Mouse (Mus musculus) frontal cortex, postnatal 36 days (tissue): ENCODE results near the gene Nebl.
A peak's percentile ranks its signal among the peaks of the same experiment; 100 is the strongest.

Experiments
- DNase-seq, 2 experiments: peaks; one replicate each; pipeline ENCODE4 v3.0.0; 2022; ENCODE audit warnings: low spot score in 2 of 2

Gene Nebl

DNA sequence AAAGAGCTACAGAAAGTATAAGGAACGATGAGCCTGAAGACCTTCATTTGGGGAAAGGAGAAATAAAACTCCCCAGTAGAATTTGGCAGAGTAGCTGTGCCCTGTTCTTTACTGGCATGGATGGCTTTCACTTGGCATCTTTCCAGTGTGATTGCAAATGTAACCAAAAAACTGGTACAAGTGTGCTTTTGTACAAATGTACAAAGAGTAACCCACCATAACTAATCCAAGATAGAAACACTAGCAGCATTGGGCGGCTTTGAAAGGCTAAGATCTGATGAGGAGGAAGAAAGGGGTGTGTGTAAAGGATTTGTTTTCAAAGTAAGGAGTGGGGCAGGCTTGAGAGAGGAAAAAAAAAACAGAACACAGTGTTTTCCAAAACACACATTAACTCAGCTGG, 21.2 kb downstream of the Nebl start:
- no peak for DNase-seq

DNA sequence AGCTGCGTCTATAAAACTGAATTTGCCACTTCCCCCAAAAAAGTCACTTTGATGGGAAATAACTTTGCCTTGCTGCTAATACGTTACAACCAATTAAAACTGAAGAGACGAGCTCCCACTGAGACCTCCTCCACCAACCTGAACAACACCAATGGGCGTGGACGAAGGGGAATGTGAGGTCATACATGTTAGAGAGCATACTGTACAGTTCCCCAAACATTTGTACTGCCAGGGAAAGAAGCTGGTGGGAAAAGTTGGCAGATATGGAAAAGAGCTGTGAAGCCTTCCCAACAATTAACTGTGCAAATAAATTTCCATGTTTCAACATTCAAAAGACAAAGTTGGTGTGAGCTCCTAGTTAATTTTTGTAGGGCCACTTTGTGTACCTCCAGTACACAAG, 25.3 kb downstream of the Nebl start:
- no peak for DNase-seq

DNA sequence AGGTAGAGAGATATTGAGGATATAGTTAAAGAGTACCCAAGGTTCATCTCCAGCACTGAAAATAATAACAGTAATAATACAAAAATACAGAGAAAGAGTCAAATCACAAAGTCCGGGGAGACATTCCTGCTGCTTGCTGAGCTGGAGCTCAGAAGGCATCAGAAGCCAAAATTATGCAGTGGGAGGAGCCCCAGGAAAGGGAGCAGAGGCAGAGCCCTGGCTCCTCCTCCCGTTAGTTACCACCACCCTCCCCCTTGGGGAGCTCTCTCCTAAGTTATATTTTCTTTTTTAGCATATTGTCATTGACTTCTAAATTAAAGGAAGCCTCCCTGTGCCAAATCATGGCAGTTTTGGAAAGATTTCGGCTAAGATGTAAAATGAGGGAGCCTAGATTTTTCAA, 25.8 kb downstream of the Nebl start:
- no peak for DNase-seq

DNA sequence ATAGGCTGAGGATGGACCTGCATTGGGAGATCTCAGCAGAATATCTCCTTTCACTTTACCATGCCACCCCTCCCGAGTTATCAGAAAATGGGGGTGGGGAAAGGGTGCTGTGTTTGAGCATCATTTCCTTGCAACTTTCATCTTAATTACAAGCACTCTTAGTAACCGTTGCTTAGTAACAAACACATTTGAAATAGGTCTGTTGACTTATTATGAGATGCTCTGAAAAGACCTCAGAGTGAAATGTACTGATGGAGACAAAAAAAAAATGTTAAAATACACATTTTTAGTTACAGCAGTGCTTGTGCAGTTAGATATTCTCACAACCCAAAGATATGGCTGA, 28.1 kb downstream of the Nebl start:
- no peak for DNase-seq

DNA sequence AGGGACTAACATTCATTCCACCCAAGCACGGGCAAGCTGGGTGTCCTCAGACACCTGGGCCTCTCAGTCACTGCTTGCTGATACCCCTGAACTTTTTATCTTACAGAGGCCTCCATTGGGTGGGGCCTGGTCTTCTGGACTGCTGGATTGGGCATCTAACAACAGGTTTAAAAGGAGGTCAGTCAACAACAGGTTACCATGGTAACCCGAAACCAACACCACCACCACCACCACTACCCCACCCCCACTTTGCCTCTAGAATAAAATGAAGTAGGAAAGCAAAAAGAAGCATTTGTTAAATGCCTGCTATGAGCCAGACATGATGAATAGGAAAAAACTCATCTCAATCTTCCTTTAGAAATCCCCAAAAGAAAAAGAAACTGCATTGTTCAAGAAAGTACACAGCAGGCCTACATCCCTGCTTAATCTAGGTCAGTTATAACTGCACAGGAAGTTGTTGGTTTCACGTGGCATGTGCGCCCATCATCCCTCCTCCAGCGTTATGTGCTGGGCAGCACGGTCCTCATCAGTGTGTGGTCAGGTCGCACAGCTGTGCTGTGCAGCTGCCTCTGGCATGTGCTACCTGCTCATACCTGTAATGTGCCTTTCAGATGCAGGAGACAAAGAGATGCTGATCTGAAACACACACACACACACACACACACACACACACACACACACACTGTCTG, 28.6 kb downstream of the Nebl start:
- no peak for DNase-seq

DNA sequence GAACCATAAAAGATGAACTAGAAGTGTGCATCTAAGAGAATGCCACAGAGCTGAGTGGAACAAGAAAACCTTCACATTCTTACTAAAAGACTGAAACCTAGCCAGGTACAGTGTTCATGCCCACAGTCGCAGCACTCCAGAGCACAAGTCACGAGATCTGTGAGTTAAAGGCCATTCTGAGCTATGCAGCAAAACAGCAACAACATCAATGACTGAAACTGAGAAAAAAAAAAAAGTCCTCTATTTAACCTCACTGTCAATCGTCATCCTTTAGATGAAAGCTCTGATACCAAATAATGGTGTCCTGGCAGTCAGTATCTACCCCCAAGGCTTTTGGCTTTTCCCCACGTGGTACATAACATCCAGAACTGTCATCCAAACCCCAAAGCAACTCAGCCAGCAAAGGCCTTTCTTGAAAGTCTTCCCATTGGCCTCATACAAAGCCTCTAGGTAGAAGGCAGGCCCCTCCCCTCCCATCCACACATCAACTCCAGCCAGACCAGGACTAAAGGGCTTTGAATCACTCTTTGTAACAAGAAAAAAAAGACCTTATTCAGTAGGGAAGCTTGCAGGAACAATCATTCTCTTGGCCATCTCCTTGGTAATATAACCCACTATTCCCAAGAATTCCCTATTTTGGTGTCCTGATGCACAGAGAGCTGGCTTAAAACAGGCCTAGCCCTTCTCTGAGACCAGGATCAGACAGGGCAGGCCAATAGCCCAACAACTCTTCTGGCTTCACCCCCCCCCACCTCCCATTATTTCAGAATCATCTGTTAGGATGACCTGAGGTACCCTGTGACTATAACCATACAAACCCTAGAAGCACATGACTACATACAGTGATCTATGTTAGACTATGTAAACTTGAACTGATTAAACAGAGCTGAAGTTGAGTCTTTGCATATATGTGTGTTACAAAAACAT, 32.8 kb downstream of the Nebl start:
- DNase-seq: no peak

DNA sequence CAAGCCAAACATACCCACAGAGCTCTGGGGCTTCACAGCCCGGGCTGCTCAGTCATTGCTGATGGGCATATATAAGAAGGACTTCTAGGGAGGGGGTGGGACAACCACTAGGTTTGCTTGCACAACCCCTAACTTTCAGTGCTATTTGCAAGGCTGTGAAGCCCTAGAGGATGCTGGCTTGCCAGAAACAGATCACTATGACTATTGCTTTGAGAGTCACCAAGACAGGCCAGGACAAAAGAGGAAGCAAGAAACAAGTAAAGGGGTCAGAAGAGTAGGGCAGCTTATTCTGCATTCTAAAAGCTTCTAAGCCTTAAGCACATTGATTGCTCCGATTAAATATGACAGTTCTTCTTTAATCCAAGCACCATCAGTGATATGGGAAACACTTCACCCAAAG, 38.3 kb downstream of the Nebl start:
- no peak for DNase-seq

DNA sequence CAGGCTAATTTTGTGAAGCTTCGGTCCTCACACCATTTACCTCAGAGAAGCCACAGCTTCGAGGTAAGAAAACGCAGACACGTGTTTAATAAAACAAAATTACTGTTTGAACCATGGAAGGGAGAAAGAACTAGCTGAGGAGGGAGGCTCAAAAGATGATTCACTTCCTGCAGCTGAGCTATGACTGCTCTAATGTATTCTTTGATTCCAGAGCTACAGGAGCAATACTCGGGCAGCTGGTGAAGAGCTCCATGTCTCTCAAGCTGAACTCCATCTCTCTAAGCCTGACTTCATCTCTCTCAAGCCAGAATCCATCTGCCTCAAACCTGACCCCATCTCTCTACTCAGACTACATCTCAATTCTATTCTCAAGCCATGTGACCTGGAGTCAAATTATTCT, 41.0 kb downstream of the Nebl start:
- no peak for DNase-seq

DNA sequence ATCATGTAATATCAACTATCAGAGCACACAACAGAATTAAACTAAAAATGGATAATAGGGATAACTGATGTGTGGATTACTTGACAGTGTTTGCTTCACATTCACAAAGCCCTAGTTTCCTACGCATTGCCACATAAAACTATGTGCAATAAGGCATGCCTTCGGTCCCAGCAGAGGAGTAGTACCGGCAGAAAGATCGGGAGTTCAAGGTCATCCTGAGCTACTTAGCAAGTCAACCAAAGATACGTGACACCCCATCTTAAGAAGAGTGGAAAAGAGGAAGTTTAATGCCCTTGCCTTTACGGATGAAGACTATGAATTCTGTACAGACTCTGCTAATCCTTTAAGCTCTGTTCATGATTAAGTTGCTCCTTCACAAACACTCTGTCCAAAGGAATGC, 44.1 kb downstream of the Nebl start:
- no peak for DNase-seq

DNA sequence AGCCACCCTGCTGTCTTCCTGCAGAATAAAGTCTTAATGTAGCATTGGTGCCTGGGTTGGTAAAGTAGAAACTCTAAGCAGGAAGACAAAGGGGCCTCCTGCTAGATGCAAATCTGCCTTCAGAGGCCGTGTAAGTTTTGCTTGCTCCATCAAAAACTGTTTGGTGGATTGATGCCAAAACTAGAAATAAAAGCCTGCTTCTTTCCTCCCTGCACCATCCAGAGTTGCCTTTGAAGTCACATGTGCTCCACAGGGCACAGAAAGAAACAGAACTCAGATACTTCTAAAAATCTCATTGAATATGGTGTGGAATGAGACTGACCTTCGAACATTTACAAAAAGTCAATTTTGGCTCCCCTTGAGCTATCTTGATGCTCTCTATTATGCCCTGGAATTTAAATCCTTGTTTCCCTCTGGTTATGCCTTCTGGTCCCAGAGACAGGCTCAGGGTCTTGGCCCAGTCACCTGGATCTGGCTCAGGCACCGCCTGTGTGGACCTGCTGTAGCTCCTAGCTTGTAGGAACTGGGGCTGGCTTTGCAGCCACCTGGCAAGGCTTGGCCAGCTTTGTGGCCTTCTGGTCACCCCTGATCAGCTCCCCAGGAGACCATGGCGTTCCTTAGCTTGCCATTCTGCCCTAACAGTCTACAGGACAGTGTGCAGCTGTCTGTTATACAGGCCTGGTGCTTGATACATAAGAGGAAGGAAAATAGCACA, 47.8 kb downstream of the Nebl start:
- DNase-seq: no peak

DNA sequence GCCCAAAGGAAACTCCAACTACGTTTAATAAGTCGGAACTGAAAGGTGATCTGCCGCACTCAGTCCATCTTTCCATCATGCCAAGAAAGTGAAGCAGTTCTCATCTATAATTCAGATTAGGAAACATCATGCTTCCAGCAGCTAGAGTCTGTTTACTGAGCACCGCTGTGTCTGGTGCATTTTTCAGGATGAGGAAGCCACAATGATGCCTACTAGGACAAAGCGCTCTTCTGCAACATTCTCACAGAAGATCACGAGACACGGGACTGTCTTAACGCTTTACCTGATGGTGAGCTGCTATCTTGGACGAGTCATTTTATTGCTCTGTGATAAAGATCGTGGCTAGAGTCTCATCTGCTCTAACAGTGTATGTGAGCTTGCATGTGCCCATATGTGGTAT, 59.1 kb downstream of the Nebl start:
- DNase-seq: no peak

DNA sequence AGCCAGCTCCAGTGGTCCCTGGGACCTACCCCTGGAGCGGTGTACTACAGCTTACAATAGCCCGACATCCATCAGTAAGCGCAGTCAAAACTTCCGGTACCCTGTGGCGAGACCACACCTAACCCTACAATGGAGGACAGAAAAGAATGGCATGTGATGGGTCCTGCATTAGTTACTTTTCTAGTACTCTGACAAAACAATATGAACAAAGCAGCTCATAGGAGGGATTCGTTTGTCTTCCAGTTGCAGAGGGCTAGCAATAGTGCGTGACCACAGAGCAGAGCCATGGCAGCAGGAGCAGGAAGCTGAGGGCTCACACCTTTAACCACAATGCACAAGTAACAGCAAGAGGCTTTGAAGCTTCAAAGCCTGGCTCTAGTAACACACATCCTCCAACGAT, 59.7 kb downstream of the Nebl start:
- DNase-seq: no peak

DNA sequence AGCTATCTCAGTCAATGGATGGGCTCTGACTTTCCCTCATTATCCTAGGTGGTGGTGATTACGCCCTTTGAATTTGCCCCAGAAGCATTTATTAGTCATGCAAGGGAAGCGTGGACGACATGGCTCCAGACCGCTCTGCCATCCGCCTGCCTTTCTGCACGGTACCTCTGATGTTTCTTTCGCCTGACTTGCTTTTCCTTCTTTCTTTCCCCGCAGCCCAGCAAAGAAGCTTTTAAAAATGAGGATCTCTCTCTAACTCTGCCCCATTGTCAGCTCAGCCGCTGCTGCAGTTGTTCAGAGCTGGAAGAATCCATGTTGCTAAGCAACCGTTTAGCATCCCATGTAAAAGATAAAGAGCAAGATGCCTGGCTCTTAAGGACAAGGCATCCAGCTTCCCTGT, 61.3 kb downstream of the Nebl start:
- DNase-seq: peak; percentile 39 to 47

DNA sequence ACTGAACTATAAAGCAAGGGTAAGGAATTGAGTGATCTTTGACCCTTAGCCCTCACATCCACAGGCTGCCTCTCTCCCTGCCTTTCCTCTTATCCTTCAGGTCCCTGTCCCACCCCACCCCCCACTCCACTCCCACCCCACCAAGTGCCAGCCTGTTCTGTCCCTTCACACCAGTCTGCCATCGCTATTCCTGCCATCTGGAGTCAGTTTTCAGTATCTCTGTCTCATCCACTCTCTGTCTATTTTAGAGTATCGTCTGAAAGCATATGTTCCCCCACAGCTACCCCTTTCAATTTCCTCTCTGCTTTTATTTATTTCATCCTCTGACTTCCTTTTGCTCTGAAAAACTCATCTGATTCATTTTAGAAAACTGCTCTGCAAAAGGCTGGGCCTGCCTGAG, 62.3 kb downstream of the Nebl start:
- DNase-seq: peak in 1 of 2 experiments; percentile 26

DNA sequence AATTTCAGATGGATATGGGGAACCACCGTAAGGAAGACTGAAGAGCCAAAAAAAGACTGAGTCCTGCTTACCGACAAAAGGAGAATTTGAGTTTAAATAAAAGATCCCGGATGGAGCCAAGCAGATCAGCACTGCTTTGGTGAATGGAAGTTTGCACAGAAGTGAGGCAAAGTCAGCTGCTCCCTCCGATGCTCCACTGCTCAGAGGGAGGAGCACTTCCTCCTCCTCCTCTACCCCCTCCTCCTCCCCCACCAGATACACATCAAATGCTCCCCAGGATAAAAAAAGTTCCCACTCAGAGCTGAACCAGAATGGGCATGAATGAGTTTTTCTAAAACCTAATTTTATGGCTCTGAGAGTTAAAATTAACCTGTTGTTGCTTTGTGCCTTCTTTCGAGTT, 73.1 kb downstream of the Nebl start:
- DNase-seq: no peak

DNA sequence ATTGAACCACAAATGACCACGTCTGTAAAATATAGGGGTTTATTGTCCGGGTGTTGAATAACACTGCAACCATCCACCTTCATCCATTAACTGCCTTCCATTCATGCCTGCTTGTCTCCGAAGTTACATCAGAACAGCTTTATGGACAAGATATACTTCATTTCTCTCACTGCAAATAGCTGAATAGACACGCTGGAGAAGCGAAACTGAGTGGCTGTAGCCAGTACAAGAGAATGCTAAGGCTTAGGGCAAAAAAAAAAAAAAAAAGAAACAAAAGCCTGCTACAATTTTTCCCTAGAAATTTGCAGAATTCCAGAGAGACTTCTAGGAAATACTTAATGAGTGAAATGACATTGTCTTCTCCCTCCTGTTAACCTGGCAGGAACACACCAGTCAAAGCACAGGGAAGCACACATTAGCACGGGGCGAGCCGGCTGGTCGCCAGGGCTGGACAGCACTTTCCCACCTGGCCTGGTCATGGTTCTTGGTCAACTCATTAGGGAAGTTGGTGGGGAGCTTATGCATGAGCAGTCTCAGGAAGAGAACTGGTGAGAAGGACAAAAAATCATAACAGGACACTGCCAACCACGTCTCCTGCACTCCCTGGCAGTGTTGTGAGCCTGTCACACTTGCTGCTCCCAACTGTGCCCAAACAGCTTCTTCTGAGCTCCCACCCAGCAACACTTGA, 81.0 kb downstream of the Nebl start:
- DNase-seq: no peak

DNA sequence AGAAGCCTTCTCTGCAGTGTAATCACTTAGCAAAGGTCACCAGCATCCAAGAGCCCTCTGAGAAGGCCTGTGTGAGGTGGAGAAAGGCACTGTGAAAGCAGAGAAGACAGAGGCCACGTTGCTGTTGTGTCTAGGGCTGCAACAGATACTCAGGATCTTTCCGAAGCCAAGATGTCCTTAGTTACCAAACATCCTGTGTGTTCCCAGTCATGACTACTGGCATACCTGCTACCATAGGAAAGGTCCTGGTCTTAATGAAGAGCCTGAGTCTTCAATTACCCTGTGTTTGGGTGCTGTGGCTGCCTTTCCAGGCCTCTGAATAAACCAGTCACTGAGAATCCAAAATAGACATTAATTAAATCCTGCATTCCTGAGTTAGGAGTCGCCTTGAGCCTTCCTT, 81.5 kb downstream of the Nebl start:
- no peak for DNase-seq

DNA sequence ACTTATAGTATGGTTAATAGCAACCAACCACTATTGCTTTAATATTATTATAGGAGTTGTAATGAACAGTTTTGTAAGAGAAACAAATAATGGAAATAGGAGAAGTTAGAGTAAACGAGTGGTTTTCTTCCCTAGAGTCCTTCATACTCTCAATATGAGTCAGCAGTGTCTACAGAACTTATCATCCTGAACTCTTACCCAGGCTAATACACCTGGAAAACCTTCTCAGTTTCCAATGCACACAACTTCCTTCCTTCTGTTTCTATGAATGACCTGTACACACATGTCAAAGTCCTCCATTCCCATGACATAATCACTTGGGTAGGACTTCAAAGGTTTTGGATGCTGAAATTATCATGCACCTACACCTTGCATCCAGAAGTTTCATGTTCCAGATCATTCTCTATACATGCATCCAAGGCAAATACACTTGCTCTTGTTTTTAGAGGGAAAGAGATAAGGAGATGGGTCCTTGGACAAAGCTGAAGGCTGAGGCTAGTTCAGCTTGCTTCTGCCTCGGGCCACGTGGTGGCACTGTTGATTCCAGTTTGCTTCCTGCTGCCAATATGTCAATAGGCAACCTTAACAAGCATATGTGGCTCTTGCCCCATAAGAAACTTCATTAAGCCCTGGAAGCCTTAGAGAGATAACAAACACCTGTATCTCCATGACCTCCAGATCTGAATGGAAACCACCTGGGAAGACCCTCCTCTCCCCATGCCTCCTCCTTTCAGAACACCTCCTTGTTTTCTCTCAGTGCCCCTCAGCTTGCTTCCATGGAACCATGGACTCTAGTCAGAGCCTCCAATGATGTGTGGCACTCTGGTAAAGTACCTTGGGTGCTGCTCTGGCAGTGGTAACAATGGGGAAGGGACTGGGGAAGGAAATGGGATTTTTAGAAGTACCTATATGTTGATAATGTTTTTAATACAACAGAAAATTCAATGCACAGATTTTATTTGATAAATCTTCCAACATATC, 86.7 kb downstream of the Nebl start:
- peak; percentile 53 to 76 for DNase-seq

DNA sequence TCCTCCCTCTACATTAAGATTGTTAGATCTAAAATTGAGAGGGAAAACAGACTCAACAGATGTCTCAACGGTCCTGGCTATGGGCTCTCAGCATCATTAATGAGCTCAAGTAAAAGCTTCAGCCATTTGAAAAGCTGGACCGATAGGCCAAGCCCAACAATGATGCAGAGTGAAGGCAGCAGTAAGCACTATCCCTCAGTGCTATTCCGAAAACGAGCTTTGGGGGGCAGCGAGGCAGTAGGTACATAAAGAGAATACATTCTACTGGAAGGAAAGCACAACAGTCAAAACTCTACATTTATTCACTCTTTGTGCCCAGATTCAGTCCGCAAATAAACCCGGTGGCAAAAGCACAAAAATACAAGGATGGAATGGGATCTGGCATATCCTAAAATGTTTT, 87.4 kb downstream of the Nebl start:
- DNase-seq: no peak

DNA sequence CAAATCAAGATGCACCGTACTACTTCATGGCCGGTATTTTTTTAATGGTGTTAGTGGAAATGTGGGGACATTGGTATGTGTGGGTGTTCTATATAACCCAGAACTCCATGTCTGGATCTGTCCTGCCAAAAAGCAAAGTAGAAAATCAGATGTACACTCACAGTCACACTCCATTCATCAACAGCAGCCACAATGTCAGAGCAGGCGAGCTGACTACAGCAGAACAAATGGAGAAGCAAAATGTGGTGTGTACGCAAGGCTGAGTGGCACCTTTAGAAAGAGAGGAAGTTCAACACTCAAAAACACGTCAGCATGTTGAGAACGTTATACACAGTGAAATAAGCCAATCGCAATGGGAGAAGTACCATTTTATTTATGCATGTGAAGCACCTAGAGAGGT, 88.5 kb downstream of the Nebl start:
- no peak for DNase-seq

DNA sequence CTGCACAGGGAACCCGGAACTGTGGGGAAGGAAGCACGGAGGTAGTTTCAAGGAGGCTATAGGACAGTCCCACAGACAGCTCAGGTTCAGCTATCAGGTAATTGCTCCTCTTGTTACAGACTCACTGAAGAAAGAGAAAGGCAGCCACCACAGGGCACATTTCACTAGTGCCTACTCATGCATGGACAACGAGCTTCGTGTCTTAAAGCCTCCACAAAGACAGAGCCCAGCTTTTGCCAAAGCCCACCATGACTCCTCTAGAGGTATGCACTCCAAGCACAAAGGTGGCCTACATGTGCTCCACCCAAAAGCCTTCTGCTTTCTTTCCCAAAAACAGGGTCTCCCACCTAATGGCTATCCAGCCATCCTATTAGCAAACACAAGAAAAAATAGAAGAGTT, 90.4 kb downstream of the Nebl start:
- no peak for DNase-seq
